ENCODE assay signal across 18 mouse cellular contexts in genomic region chr7:56131548-56131947, GRCm38 (mm10).
DNase-seq lines count a peak whose midpoint lies in the region; ATAC-seq and TF ChIP-seq lines count a peak whose summit lies in the region.
"Had no signal": no experiment of that assay in that cellular context is flagged by ENCODE, and none has a peak within 500 bp of the region (broad histone marks: within the 10 kb centered on the region; RNA-seq: fewer than 3 reads in every experiment).

No protein-coding gene starts in this region.

- peak; percentile 82 for ATAC-seq in granulocyte monocyte progenitor cell, adult 5-6 weeks (replicated peaks; ENCODE audit: poor library complexity, severe bottlenecking)
- ATAC-seq in forebrain, embryonic 13.5 days: no peak
- ATAC-seq: liver, embryonic 12.5 days; midbrain, embryonic 16.5 days had no signal

- peaks cover 0 to 5% of the 10 kb centered on the region in 2 experiments; a peak in 2 of 4 replicates for H3K4me1 ChIP-seq in CH12.LX (ENCODE audit: control insufficient read depth in 1 of 2, insufficient read depth in 2 of 2)
- no peaks in the 10 kb centered on the region for H3K4me1 ChIP-seq in forebrain, embryonic 13.5 days
- H3K4me1 ChIP-seq: heart, embryonic 15.5 days; hindbrain, embryonic 13.5 days; liver, embryonic 12.5 days; neural tube, embryonic 12.5 days; stomach, embryonic 15.5 days had no signal

- H3K79me2 ChIP-seq in CH12.LX (replicated peaks; ENCODE audit: control insufficient read depth, extremely low read depth, insufficient read depth, poor library complexity, severe bottlenecking): no peaks in the 10 kb centered on the region

- no peak for TF ChIP-seq POLR2A in CH12.LX (IDR thresholded peaks at IDR 0.05; ENCODE audit: low read depth, low read length)

- 87% methylated on average over 6 of the region's 6 CpGs for WGBS in forebrain, embryonic 13.5 days

- in situ Hi-C loops in CH12.LX (cut with MboI; ENCODE audit: low pct_ligation_motif_present, low pct_unique_long_range_greater_than_20kb, low sequenced_read_pairs): no loop called here

- DNase-seq in spleen, postnatal 36 days (ENCODE audit: low spot score in 2 of 2): peak; percentile 30 to 43
- DNase-seq in spleen, postnatal 4 days (ENCODE audit: low spot score in 2 of 2): no peak
- peak; percentile 28 for DNase-seq in CH12.LX (ENCODE audit: extremely low read depth)
- peak; percentile 7 to 10 for DNase-seq in thymus, postnatal 36 days
- no peak for DNase-seq in kidney, adult 18-20 months
- DNase-seq: cerebellum, adult 8-10 months; gastrocnemius, postnatal 36 days; kidney, adult 8-10 months; left cerebral cortex, postnatal 4 days; right cerebral cortex, postnatal 4 days had no signal

- no peak overlapping the region for H3K9ac ChIP-seq in CH12.LX (ENCODE audit: insufficient read depth, low read depth)
- H3K9ac ChIP-seq in forebrain, embryonic 13.5 days: no peak overlapping the region
- H3K9ac ChIP-seq: heart, embryonic 15.5 days; hindbrain, embryonic 13.5 days; liver, embryonic 12.5 days; neural tube, embryonic 12.5 days; stomach, embryonic 15.5 days had no signal

- dilution Hi-C loops in CH12.LX (cut with MboI; ENCODE audit: extremely low pct_ligation_motif_present, extremely low pct_unique_long_range_greater_than_20kb, low sequenced_read_pairs): no loop called here

- no peak overlapping the region for H3K4me3 ChIP-seq in CH12.LX (replicated peaks in 1 of 3; ENCODE audit: low read depth in 2 of 3, low read length in 2 of 3, poor library complexity in 1 of 3)
- H3K4me3 ChIP-seq in forebrain, embryonic 13.5 days: no peak overlapping the region
- H3K4me3 ChIP-seq: heart, embryonic 15.5 days; hindbrain, embryonic 13.5 days; liver, embryonic 12.5 days; neural tube, embryonic 12.5 days; stomach, embryonic 15.5 days had no signal

- no peaks in the 10 kb centered on the region for H3K27me3 ChIP-seq in CH12.LX (replicated peaks)
- no peaks in the 10 kb centered on the region for H3K27me3 ChIP-seq in forebrain, embryonic 13.5 days
- H3K27me3 ChIP-seq: heart, embryonic 15.5 days; hindbrain, embryonic 13.5 days; liver, embryonic 12.5 days; neural tube, embryonic 12.5 days; stomach, embryonic 15.5 days had no signal

- H3K27ac ChIP-seq in CH12.LX (ENCODE audit: insufficient read depth, low read depth): no peak overlapping the region
- no peak overlapping the region for H3K27ac ChIP-seq in forebrain, embryonic 13.5 days
- H3K27ac ChIP-seq: heart, embryonic 15.5 days; hindbrain, embryonic 13.5 days; liver, embryonic 12.5 days; neural tube, embryonic 12.5 days; stomach, embryonic 15.5 days had no signal

- no peak for TF ChIP-seq EP300 in CH12.LX (IDR thresholded peaks at IDR 0.05; ENCODE audit: low read length)

- no peaks in the 10 kb centered on the region for H3K9me3 ChIP-seq in CH12.LX (replicated peaks; ENCODE audit: low read length)
- no peaks in the 10 kb centered on the region for H3K9me3 ChIP-seq in forebrain, embryonic 13.5 days (replicated peaks)
- H3K9me3 ChIP-seq: heart, embryonic 15.5 days; hindbrain, embryonic 13.5 days; liver, embryonic 12.5 days; neural tube, embryonic 12.5 days; stomach, embryonic 15.5 days had no signal

- peaks cover 36 to 54% of the 10 kb centered on the region in 2 experiments for H3K36me3 ChIP-seq in CH12.LX (replicated peaks in 1 of 2; ENCODE audit: control insufficient read depth in 1 of 2, insufficient read depth in 1 of 2, low read length in 1 of 2)
- H3K36me3 ChIP-seq in forebrain, embryonic 13.5 days (ENCODE audit: poor library complexity, severe bottlenecking): peaks cover 60% of the 10 kb centered on the region

- H3K4me2 ChIP-seq in CH12.LX (ENCODE audit: insufficient read depth, low read depth, poor library complexity, severe bottlenecking): no peak overlapping the region
- no peak overlapping the region for H3K4me2 ChIP-seq in forebrain, embryonic 13.5 days
- H3K4me2 ChIP-seq: heart, embryonic 15.5 days; hindbrain, embryonic 13.5 days; liver, embryonic 12.5 days; neural tube, embryonic 12.5 days; stomach, embryonic 15.5 days had no signal

- TF ChIP-seq RAD21 in CH12.LX (IDR thresholded peaks at IDR 0.05; ENCODE audit: low read depth, low read length): no peak

- no peak for TF ChIP-seq CTCF in CH12.LX (conservative IDR thresholded peaks at IDR 0.05 in 1 of 2, IDR thresholded peaks at IDR 0.05 in 1 of 2; ENCODE audit: low read depth in 2 of 2, low read length in 2 of 2)

TF ChIP-seq in CH12.LX, 34 proteins besides CTCF, POLR2A, EP300 and RAD21:
- TF ChIP-seq PAX5 (IDR thresholded peaks at IDR 0.05; ENCODE audit: low read length) (no peak), UBTF (IDR thresholded peaks at IDR 0.05; ENCODE audit: low read depth, low read length) (no peak), ZNF384 (IDR thresholded peaks at IDR 0.05; ENCODE audit: low read depth, low read length) (no peak), MAX (IDR thresholded peaks at IDR 0.05; ENCODE audit: low read length) (no peak)

Comparison
In these comparisons a context has a peak if more than half of its experiments do, and no peak if none do; other contexts are left out.
1. DNase-seq: peak in spleen, postnatal 36 days (2 of 2), CH12.LX (single experiment) and thymus, postnatal 36 days (2 of 2); none in spleen, postnatal 4 days (0 of 2) and kidney, adult 18-20 months (single experiment).